Mouse (Mus musculus) lung, postnatal 0 days (tissue): ENCODE results near the gene Prss48. TPM values are rescaled to one million over a fixed set of nuclear protein-coding genes. Genes with fewer than 3 reads are reported as not detected.

Source experiments
- ATAC-seq: fragments of 200-750 bp; cut with Nextera tagmentation; 2 replicates; pipeline ENCODE4 v1.8.0; 2017; ENCODE audit warnings: moderate library complexity
- DNase-seq: peaks from one replicate; pipeline ENCODE4 v3.0.0-alpha.2; 2016; ENCODE audit warnings: low spot score
- H3K27ac ChIP-seq: fragments of 300-500 bp; sonication (generic); 2 replicates; pipeline ENCODE4 v1.5.1; 2014; ENCODE audit warnings: antibody characterized with exemption, mild to moderate bottlenecking, low read length, mixed read lengths
- H3K27me3 ChIP-seq: fragments of 300-500 bp; sonication (generic); replicated peaks from 2 replicates; pipeline ENCODE4 v1.6.1; 2014; ENCODE audit warnings: low read length, mixed read lengths; ENCODE audit not compliant: insufficient read depth
- H3K36me3 ChIP-seq: fragments of 300-500 bp; sonication (generic); 2 replicates; pipeline ENCODE4 v1.6.1; 2014; ENCODE audit warnings: low read length, mixed read lengths; ENCODE audit not compliant: insufficient read depth
- H3K4me1 ChIP-seq: fragments of 300-500 bp; sonication (generic); 2 replicates; pipeline ENCODE4 v1.6.1; 2014; ENCODE audit warnings: antibody characterized with exemption, low read depth, low read length, mixed read lengths; ENCODE audit not compliant: insufficient read depth
- H3K4me2 ChIP-seq: fragments of 300-500 bp; sonication (generic); replicated peaks from 2 replicates; pipeline ENCODE4 v1.6.1; 2014; ENCODE audit warnings: low read depth, mild to moderate bottlenecking, low read length, moderate library complexity, mixed read lengths
- H3K4me3 ChIP-seq: fragments of 300-500 bp; sonication (generic); 2 replicates; pipeline ENCODE4 v1.5.1; 2014; ENCODE audit warnings: low read depth, low read length
- H3K9ac ChIP-seq: fragments of 300-500 bp; sonication (generic); replicated peaks from 2 replicates; pipeline ENCODE4 v1.6.1; 2014; ENCODE audit warnings: low read depth, mild to moderate bottlenecking
- H3K9me3 ChIP-seq: fragments of 300-500 bp; sonication (generic); 2 replicates; pipeline ENCODE4 v1.6.1; 2016; ENCODE audit warnings: low read length, mixed read lengths
- CTCF ChIP-seq: IDR thresholded peaks from 2 replicates; pipeline ENCODE4 v1.5.1; 2016; ENCODE audit warnings: antibody characterized with exemption, mild to moderate bottlenecking
- EP300 ChIP-seq: IDR thresholded peaks from 2 replicates; pipeline ENCODE4 v1.6.1; 2016; ENCODE audit warnings: antibody characterized with exemption, mild to moderate bottlenecking, control low read depth
- WGBS: fragments of 180-500 bp; shearing (Covaris S2); extraction: QIAGEN DNeasy Blood & Tissue Kit; methylation state at CpG from one replicate; pipeline ENCODE4 v1.1.7; 2014; 5-methylcytosine and 5-hydroxymethylcytosine counted together
- polyA plus RNA-seq: library from polyadenylated mRNA; unstranded; fragments of >200 nt; fragmentation: Nextera tagmentation; extraction: Ambion mirVana; gene quantifications from 2 replicates; pipeline ENCODE4 v1.2.1, GENCODE M21; 2015

The Prss48 gene
- polyA plus RNA-seq, 1 experiment from 2014 or later = not detected

- TF ChIP-seq CTCF = no peak
- no peak for TF ChIP-seq EP300
- WGBS = 92% methylated on average over 1 of the region's 1 CpGs
- DNase-seq = no peak
- Histone ChIP-seq H3K9me3 (no peaks in the 10 kb centered on the region), H3K4me3 (no peak overlapping the region), H3K36me3 (no peaks in the 10 kb centered on the region), H3K27ac (no peak overlapping the region), H3K4me1 (no peaks in the 10 kb centered on the region), H3K27me3 (no peaks in the 10 kb centered on the region), H3K4me2 (no peak overlapping the region), H3K9ac (no peak overlapping the region)
- ATAC-seq = no peak
Measured at GRCm38 (mm10) chr3:85959669-85960068, 42.6 kb downstream of the Prss48 start.

- H3K9me3 ChIP-seq = no peaks in the 10 kb centered on the region
- DNase-seq (no peak), ATAC-seq (no peak)
- no peak overlapping the region for H3K4me2 ChIP-seq
- H3K27me3 ChIP-seq = no peaks in the 10 kb centered on the region
- no peaks in the 10 kb centered on the region for H3K36me3 ChIP-seq
- H3K4me3 ChIP-seq = no peak overlapping the region
- WGBS = 83% methylated on average over 5 of the region's 5 CpGs
- no peak for TF ChIP-seq CTCF
- no peak for TF ChIP-seq EP300
- H3K27ac ChIP-seq = no peak overlapping the region
- no peak overlapping the region for H3K9ac ChIP-seq
- H3K4me1 ChIP-seq = no peaks in the 10 kb centered on the region
Measured at GRCm38 (mm10) chr3:85955704-85956103, 46.6 kb downstream of the Prss48 start.

GRCm38 (mm10) chr3:85955269-85955668 lies 47.0 kb downstream of the Prss48 start:
- WGBS = 94% methylated on average over 9 of the region's 9 CpGs
- H3K27ac ChIP-seq = no peak overlapping the region
- no peak for TF ChIP-seq EP300
- TF ChIP-seq CTCF = no peak
- H3K9me3 ChIP-seq = no peaks in the 10 kb centered on the region
- H3K27me3 ChIP-seq = no peaks in the 10 kb centered on the region
- no peaks in the 10 kb centered on the region for H3K36me3 ChIP-seq
- no peak for ATAC-seq
- no peaks in the 10 kb centered on the region for H3K4me1 ChIP-seq
- DNase-seq = no peak
- no peak overlapping the region for H3K4me3 ChIP-seq
- no peak overlapping the region for H3K4me2 ChIP-seq
- H3K9ac ChIP-seq = no peak overlapping the region

GRCm38 (mm10) chr3:85952696-85953283 lies 49.5 kb downstream of the Prss48 start:
- DNase-seq (no peak), ATAC-seq (no peak)
- no peaks in the 10 kb centered on the region for H3K4me1 ChIP-seq
- H3K36me3 ChIP-seq = no peaks in the 10 kb centered on the region
- no peak overlapping the region for H3K9ac ChIP-seq
- no peaks in the 10 kb centered on the region for H3K9me3 ChIP-seq
- no peak overlapping the region for H3K4me2 ChIP-seq
- WGBS = 83% methylated on average over 10 of the region's 10 CpGs
- H3K4me3 ChIP-seq = no peak overlapping the region
- no peak overlapping the region for H3K27ac ChIP-seq
- TF ChIP-seq CTCF (no peak), EP300 (no peak)
- no peaks in the 10 kb centered on the region for H3K27me3 ChIP-seq

- H3K9me3 ChIP-seq = no peaks in the 10 kb centered on the region
- no peak overlapping the region for H3K4me3 ChIP-seq
- H3K4me1 ChIP-seq = no peaks in the 10 kb centered on the region
- DNase-seq = no peak
- no peaks in the 10 kb centered on the region for H3K36me3 ChIP-seq
- ATAC-seq = no peak
- H3K27ac ChIP-seq = no peak overlapping the region
- no peak overlapping the region for H3K9ac ChIP-seq
- TF ChIP-seq CTCF (no peak), EP300 (no peak)
- no peaks in the 10 kb centered on the region for H3K27me3 ChIP-seq
- H3K4me2 ChIP-seq = no peak overlapping the region
- 86% methylated on average over 4 of the region's 4 CpGs for WGBS
Measured at GRCm38 (mm10) chr3:85950914-85951313, 51.4 kb downstream of the Prss48 start.

Other genes starting within 250 kb of the Prss48 start
- gene Fam160a1, start 185.2 kb downstream of the Prss48 start, polyA plus RNA-seq = 4.6 and 5.3 TPM in 2 replicates
- gene Glt28d2, start 115.0 kb downstream of the Prss48 start, polyA plus RNA-seq = 4.3 and 5.7 TPM in 2 replicates
- gene Gm37240, start 115.0 kb downstream of the Prss48 start, polyA plus RNA-seq = 8.9 and 13.4 TPM in 2 replicates
- 28.3 and 33.0 TPM in 2 replicates for gene Sh3d19, start 31.4 kb downstream of the Prss48 start, polyA plus RNA-seq
- gene Rps3a1, start 140.2 kb upstream of the Prss48 start, polyA plus RNA-seq = 946 and 953 TPM in 2 replicates
- gene Lrba, start 222.2 kb upstream of the Prss48 start, polyA plus RNA-seq = 2.5 and 2.9 TPM in 2 replicates